Mouse (Mus musculus) liver, embryonic 14.5 days (tissue): Measurements from ENCODE around the gene Gm13119. TPM values are rescaled to one million over a fixed set of nuclear protein-coding genes. Genes with fewer than 3 reads are reported as not detected.

Experiments
- ATAC-seq: fragments of 200-750 bp; cut with Nextera tagmentation; 2 replicates; pipeline ENCODE4 v1.8.0; 2017; ENCODE audit warnings: moderate number of reproducible peaks, mild to moderate bottlenecking, moderate library complexity; ENCODE audit not compliant: insufficient read depth
- DNase-seq, 3 experiments: peaks; one replicate each; pipeline ENCODE4 v3.0.0-alpha.2; 2012 to 2013; ENCODE audit warnings: low read depth in 3 of 3, low spot score in 3 of 3
- H3K27ac ChIP-seq: fragments of 300-500 bp; sonication (generic); 2 replicates; pipeline ENCODE4 v1.5.1; 2014; ENCODE audit warnings: moderate library complexity, mild to moderate bottlenecking, control low read depth, inconsistent platforms
- H3K27me3 ChIP-seq: fragments of 300-500 bp; sonication (generic); 2 replicates; pipeline ENCODE4 v1.6.1; 2014; ENCODE audit warnings: mild to moderate bottlenecking, low read length, moderate library complexity; ENCODE audit not compliant: control insufficient read depth, insufficient read depth
- H3K36me3 ChIP-seq: fragments of 300-500 bp; sonication (generic); replicated peaks from 2 replicates; pipeline ENCODE4 v1.6.1; 2014; ENCODE audit warnings: low read depth; ENCODE audit not compliant: control insufficient read depth, insufficient read depth
- H3K4me1 ChIP-seq, 2 experiments: fragments of 200-500 bp in 1 of 2; fragments of 300-500 bp in 1 of 2; sonication (generic) in 1 of 2; replicated peaks; 2 replicates each; pipeline ENCODE4 v1.6.1; 2012 to 2014; ENCODE audit warnings: antibody characterized with exemption in 1 of 2, inconsistent platforms in 1 of 2, low read length in 1 of 2; ENCODE audit not compliant: control insufficient read depth in 2 of 2, insufficient read depth in 2 of 2
- H3K4me2 ChIP-seq: fragments of 300-500 bp; sonication (generic); 2 replicates; pipeline ENCODE4 v1.6.1; 2014; ENCODE audit warnings: low read depth, mild to moderate bottlenecking, control low read depth, moderate library complexity
- H3K4me3 ChIP-seq, 2 experiments: fragments of 200-500 bp in 1 of 2; fragments of 300-500 bp in 1 of 2; sonication (generic) in 1 of 2; 2 replicates each; pipeline ENCODE4 v1.5.1; 2012 to 2014; ENCODE audit warnings: low read depth in 2 of 2, low read length in 2 of 2, mild to moderate bottlenecking in 2 of 2, control low read depth in 1 of 2, inconsistent platforms in 1 of 2, moderate library complexity in 1 of 2; ENCODE audit not compliant: insufficient read depth in 1 of 2
- H3K9ac ChIP-seq: fragments of 300-500 bp; sonication (generic); replicated peaks from 2 replicates; pipeline ENCODE4 v1.6.1; 2014; ENCODE audit warnings: mild to moderate bottlenecking, control low read depth, moderate library complexity
- H3K9me3 ChIP-seq: fragments of 300-500 bp; sonication (generic); 2 replicates; pipeline ENCODE4 v1.6.1; 2016; ENCODE audit warnings: low read length, mixed read lengths; ENCODE audit not compliant: control insufficient read depth
- CTCF ChIP-seq: IDR thresholded peaks from 2 replicates; pipeline ENCODE4 v1.5.1; 2016; ENCODE audit warnings: antibody characterized with exemption, low read depth, control low read depth
- EP300 ChIP-seq: IDR thresholded peaks from 2 replicates; pipeline ENCODE4 v1.6.1; 2016; ENCODE audit warnings: antibody characterized with exemption, low read depth
- WGBS: fragments of 180-500 bp; shearing (Covaris S2); extraction: QIAGEN DNeasy Blood & Tissue Kit; methylation state at CpG from one replicate; pipeline ENCODE4 v1.1.7; 2014; ENCODE audit not compliant: insufficient replicate concordance; 5-methylcytosine and 5-hydroxymethylcytosine counted together
- polyA plus RNA-seq, 2 experiments: library from polyadenylated mRNA; depleted of rRNA in 1 of 2; stranded (reverse) in 1 of 2; unstranded in 1 of 2; fragments of >200 nt; fragmentation: Nextera tagmentation in 1 of 2; extraction: Ambion mirVana in 1 of 2; gene quantifications; 2 replicates each; pipeline versions ENCODE4 v1.2.1 to v1.2.3; 2012 to 2014

The Gm13119 gene
- polyA plus RNA-seq, 2 experiments: not detected

- 17% methylated on average over 3 of the region's 3 CpGs for WGBS
- H3K27ac ChIP-seq: no peak overlapping the region
- H3K4me3 ChIP-seq: no peak overlapping the region
- TF ChIP-seq CTCF: no peak
- TF ChIP-seq EP300: no peak
- no peaks in the 10 kb centered on the region for H3K9me3 ChIP-seq
- no peaks in the 10 kb centered on the region for H3K27me3 ChIP-seq
- H3K9ac ChIP-seq: no peak overlapping the region
- H3K36me3 ChIP-seq: no peaks in the 10 kb centered on the region
- ATAC-seq (no peak), DNase-seq (no peak)
- no peaks in the 10 kb centered on the region for H3K4me1 ChIP-seq
- H3K4me2 ChIP-seq: no peak overlapping the region
These were observed 38.6 kb downstream of the Gm13119 start for GRCm38 (mm10) chr4:144396316-144396715.

- TF ChIP-seq EP300: no peak
- TF ChIP-seq CTCF: no peak
- ATAC-seq: no peak
- H3K9me3 ChIP-seq: no peaks in the 10 kb centered on the region
- DNase-seq: no peak
- H3K4me1 ChIP-seq: no peaks in the 10 kb centered on the region
- H3K4me2 ChIP-seq: no peak overlapping the region
- H3K36me3 ChIP-seq: no peaks in the 10 kb centered on the region
- H3K9ac ChIP-seq: no peak overlapping the region
- no peak overlapping the region for H3K27ac ChIP-seq
- WGBS: 4% methylated on average over 4 of the region's 4 CpGs
- no peaks in the 10 kb centered on the region for H3K27me3 ChIP-seq
- no peak overlapping the region for H3K4me3 ChIP-seq
These were observed 45.0 kb downstream of the Gm13119 start for GRCm38 (mm10) chr4:144402712-144403111.

DNA sequence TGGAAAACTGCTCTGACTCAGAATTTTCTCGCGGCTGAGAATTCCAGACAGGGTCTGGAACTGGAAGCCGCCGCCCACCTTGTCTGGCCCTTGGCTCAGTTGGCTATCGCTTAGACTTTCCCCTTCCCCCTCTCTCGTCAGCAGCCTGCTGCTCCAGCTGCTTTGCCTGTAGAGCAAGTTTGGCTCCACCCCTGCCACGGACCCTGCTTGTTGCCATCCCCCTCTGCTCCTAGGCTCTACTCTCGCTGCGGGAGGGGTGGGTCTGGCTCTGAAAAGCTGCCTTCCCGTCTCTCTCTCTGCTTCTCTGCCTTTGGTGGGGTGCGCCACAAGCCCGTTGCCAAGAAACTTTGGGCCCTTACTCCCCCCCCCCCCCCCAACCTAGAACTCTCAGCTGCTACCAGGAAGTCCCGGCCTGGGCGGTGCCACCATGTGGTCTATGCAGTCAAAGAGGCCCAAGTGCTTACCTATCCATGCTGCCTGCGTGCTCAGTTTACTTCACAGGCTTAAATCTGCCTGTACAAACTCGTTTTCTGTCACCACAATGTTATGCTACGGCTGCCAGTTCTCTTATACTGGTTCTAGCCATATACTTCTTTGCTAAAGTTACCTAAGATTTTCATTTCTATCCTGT, 46.8 kb downstream of the Gm13119 start:
- peak overlapping the region; percentile 19 for H3K4me2 ChIP-seq
- peak overlapping the region in 1 of 2 experiments; percentile 29; a peak in 1 of 4 replicates for H3K4me3 ChIP-seq
- H3K27me3 ChIP-seq: no peaks in the 10 kb centered on the region
- 4% methylated on average over 17 of the region's 17 CpGs for WGBS
- TF ChIP-seq EP300 (no peak), CTCF (no peak)
- no peaks in the 10 kb centered on the region for H3K36me3 ChIP-seq
- no peaks in the 10 kb centered on the region for H3K9me3 ChIP-seq
- ATAC-seq: no peak; the same call in 1 of the 2 replicates
- H3K4me1 ChIP-seq: no peaks in the 10 kb centered on the region
- no peak for DNase-seq
- no peak overlapping the region for H3K27ac ChIP-seq
- no peak overlapping the region for H3K9ac ChIP-seq

DNA sequence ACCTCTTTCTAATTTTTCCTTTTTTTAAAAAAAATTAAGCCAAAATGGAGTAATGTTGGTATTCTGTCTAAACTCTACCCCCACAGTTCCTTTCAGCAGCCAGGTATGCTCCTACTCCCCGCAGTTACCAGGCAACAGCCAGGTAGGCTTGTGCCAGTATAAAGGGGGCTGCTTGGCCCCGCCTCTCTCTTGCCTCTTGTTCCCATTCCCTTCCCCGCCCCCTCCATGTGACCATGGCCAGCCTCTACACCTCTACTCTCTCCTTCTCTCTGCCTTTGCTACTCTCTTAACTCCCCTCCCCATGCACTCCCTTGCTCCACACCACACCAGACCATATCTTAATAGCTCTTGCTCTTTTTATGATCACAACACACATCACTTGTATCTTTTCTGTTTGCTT, 48.5 kb downstream of the Gm13119 start:
- H3K27me3 ChIP-seq: no peaks in the 10 kb centered on the region
- H3K4me2 ChIP-seq: no peak overlapping the region
- H3K4me1 ChIP-seq: no peaks in the 10 kb centered on the region
- no peak overlapping the region for H3K9ac ChIP-seq
- 48% methylated on average over 3 of the region's 3 CpGs for WGBS
- no peaks in the 10 kb centered on the region for H3K36me3 ChIP-seq
- H3K9me3 ChIP-seq: no peaks in the 10 kb centered on the region
- H3K27ac ChIP-seq: no peak overlapping the region
- no peak overlapping the region for H3K4me3 ChIP-seq
- TF ChIP-seq CTCF (no peak), EP300 (no peak)
- ATAC-seq: no peak
- DNase-seq: no peak

DNA sequence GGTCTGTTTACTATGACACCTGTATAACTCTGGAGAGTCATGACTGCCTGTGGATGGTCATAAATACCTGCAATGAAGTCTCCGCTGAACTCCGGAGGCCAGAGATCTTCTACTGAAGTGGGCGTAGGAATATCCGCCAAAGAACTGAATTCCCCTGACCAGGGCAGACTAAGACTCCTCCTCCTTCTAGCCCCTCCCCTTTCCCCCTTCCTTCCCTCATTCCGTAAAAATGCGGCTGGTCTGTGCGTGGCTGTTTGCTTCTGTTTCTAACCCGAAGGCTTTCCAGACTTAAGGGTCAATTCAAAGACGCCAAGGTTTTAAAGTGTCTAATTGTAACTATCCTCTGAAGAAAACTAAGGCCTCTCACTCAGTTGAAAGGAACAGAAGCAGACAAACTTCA, 50.5 kb downstream of the Gm13119 start, which contains the start of gene Pramef12:
Gene Pramef12 (minus strand): TSS at position 175 of the 400 bp plus-strand sequence.
- Histone ChIP-seq H3K36me3 (no peaks in the 10 kb centered on the region), H3K4me1 (no peaks in the 10 kb centered on the region), H3K9ac (no peak within 1 kb of the TSS), H3K9me3 (no peaks in the 10 kb centered on the region), H3K27ac (no peak within 1 kb of the TSS), H3K4me2 (no peak within 1 kb of the TSS), H3K4me3 (no peak within 1 kb of the TSS), H3K27me3 (no peaks in the 10 kb centered on the region)
- no peak for DNase-seq
- no peak for TF ChIP-seq EP300
- TF ChIP-seq CTCF: no peak
- no peak for ATAC-seq
- WGBS: 56% methylated on average over 9 of the region's 9 CpGs

Other genes with a start within 250 kb of the Gm13119 start
- gene Oog3, start 195.3 kb upstream of the Gm13119 start, polyA plus RNA-seq (2012; rRNA removed): not detected in 2 replicates
- not detected in 2 replicates for gene Oog3, start 195.3 kb upstream of the Gm13119 start, polyA plus RNA-seq (2014; fragmentation: Nextera tagmentation; extraction: Ambion mirVana)
- gene Oog2, start 167.2 kb upstream of the Gm13119 start, polyA plus RNA-seq (2012; rRNA removed): not detected in 2 replicates
- gene Oog2, start 167.2 kb upstream of the Gm13119 start, polyA plus RNA-seq (2014; fragmentation: Nextera tagmentation; extraction: Ambion mirVana): not detected in 2 replicates
- not detected in 2 replicates for gene C87977, start 144.6 kb upstream of the Gm13119 start, polyA plus RNA-seq (2012; rRNA removed)
- not detected in 2 replicates for gene C87977, start 144.6 kb upstream of the Gm13119 start, polyA plus RNA-seq (2014; fragmentation: Nextera tagmentation; extraction: Ambion mirVana)
- gene Pramel5, start 77.5 kb upstream of the Gm13119 start, polyA plus RNA-seq (2012; rRNA removed): not detected in 2 replicates
- not detected in 2 replicates for gene Pramel5, start 77.5 kb upstream of the Gm13119 start, polyA plus RNA-seq (2014; fragmentation: Nextera tagmentation; extraction: Ambion mirVana)
- not detected in 2 replicates for gene Gm13128, start 27.7 kb upstream of the Gm13119 start, polyA plus RNA-seq (2012; rRNA removed)
- not detected in 2 replicates for gene Gm13128, start 27.7 kb upstream of the Gm13119 start, polyA plus RNA-seq (2014; fragmentation: Nextera tagmentation; extraction: Ambion mirVana)
- gene Pramef20, start 20.0 kb downstream of the Gm13119 start, polyA plus RNA-seq (2012; rRNA removed): not detected in 2 replicates
- gene Pramef20, start 20.0 kb downstream of the Gm13119 start, polyA plus RNA-seq (2014; fragmentation: Nextera tagmentation; extraction: Ambion mirVana): not detected in 2 replicates
- not detected in 2 replicates for gene Pramef12, start 50.5 kb downstream of the Gm13119 start, polyA plus RNA-seq (2012; rRNA removed)
- gene Pramef12, start 50.5 kb downstream of the Gm13119 start, polyA plus RNA-seq (2014; fragmentation: Nextera tagmentation; extraction: Ambion mirVana): not detected in 2 replicates
- gene 1700012P22Rik, start 80.8 kb downstream of the Gm13119 start, polyA plus RNA-seq (2012; rRNA removed): not detected in 2 replicates
- gene 1700012P22Rik, start 80.8 kb downstream of the Gm13119 start, polyA plus RNA-seq (2014; fragmentation: Nextera tagmentation; extraction: Ambion mirVana): not detected in 2 replicates
- gene Gm9944, start 95.4 kb downstream of the Gm13119 start, polyA plus RNA-seq (2012; rRNA removed): not detected in 2 replicates
- gene Gm9944, start 95.4 kb downstream of the Gm13119 start, polyA plus RNA-seq (2014; fragmentation: Nextera tagmentation; extraction: Ambion mirVana): not detected in 2 replicates
- gene Aadacl3, start 105.8 kb downstream of the Gm13119 start, polyA plus RNA-seq (2012; rRNA removed): not detected in 2 replicates
- gene Aadacl3, start 105.8 kb downstream of the Gm13119 start, polyA plus RNA-seq (2014; fragmentation: Nextera tagmentation; extraction: Ambion mirVana): not detected in 2 replicates
- gene 9430007A20Rik, start 161.9 kb downstream of the Gm13119 start, polyA plus RNA-seq (2012; rRNA removed): not detected in 2 replicates
- not detected in 2 replicates for gene 9430007A20Rik, start 161.9 kb downstream of the Gm13119 start, polyA plus RNA-seq (2014; fragmentation: Nextera tagmentation; extraction: Ambion mirVana)
- gene Gm13124, start 207.2 kb downstream of the Gm13119 start, polyA plus RNA-seq (2012; rRNA removed): not detected in 2 replicates
- not detected in 2 replicates for gene Gm13124, start 207.2 kb downstream of the Gm13119 start, polyA plus RNA-seq (2014; fragmentation: Nextera tagmentation; extraction: Ambion mirVana)